Mouse (Mus musculus) forebrain, embryonic 16.5 days (tissue): ENCODE results near the gene Rab21. TPM values are rescaled to one million over a fixed set of nuclear protein-coding genes. Genes with fewer than 3 reads are reported as not detected.

ENCODE experiments used
- ATAC-seq: fragments of 200-750 bp; cut with Nextera tagmentation; 2 replicates; pipeline ENCODE4 v1.8.0; 2017; ENCODE audit warnings: mild to moderate bottlenecking, moderate library complexity
- H3K27ac ChIP-seq: fragments of 300-500 bp; sonication (generic); 2 replicates; pipeline ENCODE4 v1.5.1; 2014; ENCODE audit warnings: low read length, control low read depth
- H3K27me3 ChIP-seq: fragments of 300-500 bp; sonication (generic); replicated peaks from 2 replicates; pipeline ENCODE4 v1.6.1; 2014; ENCODE audit warnings: low read length; ENCODE audit not compliant: control insufficient read depth, insufficient read depth
- H3K36me3 ChIP-seq: fragments of 300-500 bp; sonication (generic); 2 replicates; pipeline ENCODE4 v1.6.1; 2014; ENCODE audit not compliant: control insufficient read depth, insufficient read depth
- H3K4me1 ChIP-seq: fragments of 300-500 bp; sonication (generic); replicated peaks from 2 replicates; pipeline ENCODE4 v1.6.1; 2014; ENCODE audit warnings: low read length; ENCODE audit not compliant: control insufficient read depth, insufficient read depth
- H3K4me2 ChIP-seq: fragments of 300-500 bp; sonication (generic); 2 replicates; pipeline ENCODE4 v1.6.1; 2014; ENCODE audit warnings: mild to moderate bottlenecking, low read length, control low read depth
- H3K4me3 ChIP-seq: fragments of 300-500 bp; sonication (generic); replicated peaks from 2 replicates; pipeline ENCODE4 v1.5.1; 2014; ENCODE audit warnings: mild to moderate bottlenecking, low read length, control low read depth
- H3K9ac ChIP-seq: fragments of 300-500 bp; sonication (generic); replicated peaks from 2 replicates; pipeline ENCODE4 v1.6.1; 2014; ENCODE audit warnings: low read depth, low read length, control low read depth
- H3K9me3 ChIP-seq: fragments of 300-500 bp; sonication (generic); 2 replicates; pipeline ENCODE4 v1.6.1; 2016; ENCODE audit warnings: low read length; ENCODE audit not compliant: control insufficient read depth
- WGBS: fragments of 180-500 bp; shearing (Covaris S2); extraction: QIAGEN DNeasy Blood & Tissue Kit; methylation state at CpG from one replicate; pipeline ENCODE4 v1.1.7; 2014; 5-methylcytosine and 5-hydroxymethylcytosine counted together
- polyA plus RNA-seq: library from polyadenylated mRNA; unstranded; fragments of >200 nt; fragmentation: Nextera tagmentation; extraction: Ambion mirVana; gene quantifications from 2 replicates; pipeline ENCODE4 v1.2.1, GENCODE M21; 2015

Rab21 gene
- polyA plus RNA-seq, 1 experiment from 2014 or later: 5.1 TPM

- Histone ChIP-seq H3K27ac (no peak overlapping the region), H3K4me2 (no peak overlapping the region), H3K9ac (no peak overlapping the region), H3K27me3 (no peaks in the 10 kb centered on the region), H3K4me1 (no peaks in the 10 kb centered on the region), H3K4me3 (no peak overlapping the region), H3K36me3 (no peaks in the 10 kb centered on the region), H3K9me3 (no peaks in the 10 kb centered on the region)
- no peak for ATAC-seq
- WGBS: 86% methylated on average over 12 of the region's 12 CpGs
Measured at GRCm38 (mm10) chr10:115270612-115271390, 44.6 kb downstream of the Rab21 start.

- Histone ChIP-seq H3K4me3 (no peak overlapping the region), H3K9ac (no peak overlapping the region), H3K9me3 (no peaks in the 10 kb centered on the region), H3K4me2 (no peak overlapping the region), H3K36me3 (no peaks in the 10 kb centered on the region), H3K4me1 (no peaks in the 10 kb centered on the region), H3K27me3 (no peaks in the 10 kb centered on the region; the same call in 1 of the 2 replicates), H3K27ac (no peak overlapping the region)
- ATAC-seq: no peak
- 77% methylated on average over 5 of the region's 5 CpGs for WGBS
Measured at GRCm38 (mm10) chr10:115262926-115263562, 52.4 kb downstream of the Rab21 start.

GRCm38 (mm10) chr10:115262261-115262660 lies 53.1 kb downstream of the Rab21 start:
- Histone ChIP-seq H3K4me2 (no peak overlapping the region), H3K27me3 (no peaks in the 10 kb centered on the region; the same call in 1 of the 2 replicates), H3K27ac (no peak overlapping the region), H3K36me3 (no peaks in the 10 kb centered on the region), H3K9ac (no peak overlapping the region), H3K9me3 (no peaks in the 10 kb centered on the region), H3K4me3 (no peak overlapping the region), H3K4me1 (no peaks in the 10 kb centered on the region)
- no peak for ATAC-seq
- 83% methylated on average over 2 of the region's 2 CpGs for WGBS

- H3K4me2 ChIP-seq: no peak overlapping the region
- 89% methylated on average over 3 of the region's 3 CpGs for WGBS
Measured at GRCm38 (mm10) chr10:115261428-115261827, 54.0 kb downstream of the Rab21 start.

GRCm38 (mm10) chr10:115256162-115256561 lies 59.2 kb downstream of the Rab21 start:
- peaks cover 6% of the 10 kb centered on the region for H3K4me1 ChIP-seq
- no peak overlapping the region for H3K4me3 ChIP-seq
- no peak overlapping the region for H3K27ac ChIP-seq
- 86% methylated on average over 5 of the region's 5 CpGs for WGBS
- H3K4me2 ChIP-seq: no peak overlapping the region
- no peaks in the 10 kb centered on the region for H3K9me3 ChIP-seq
- H3K27me3 ChIP-seq: no peaks in the 10 kb centered on the region
- no peaks in the 10 kb centered on the region for H3K36me3 ChIP-seq
- ATAC-seq: no peak
- no peak overlapping the region for H3K9ac ChIP-seq

More at GRCm38 (mm10) chr10:115261428-115261827, 54.0 kb downstream of the Rab21 start:
- no peaks in the 10 kb centered on the region for H3K9me3 ChIP-seq
- no peak overlapping the region for H3K9ac ChIP-seq
- ATAC-seq: no peak
- no peaks in the 10 kb centered on the region; the same call in 1 of the 2 replicates for H3K27me3 ChIP-seq
- no peaks in the 10 kb centered on the region for H3K36me3 ChIP-seq
- no peaks in the 10 kb centered on the region for H3K4me1 ChIP-seq
- no peak overlapping the region for H3K27ac ChIP-seq
- no peak overlapping the region for H3K4me3 ChIP-seq

GRCm38 (mm10) chr10:115253521-115253920 lies 61.9 kb downstream of the Rab21 start:
- Histone ChIP-seq H3K27me3 (no peaks in the 10 kb centered on the region), H3K4me2 (no peak overlapping the region), H3K36me3 (no peaks in the 10 kb centered on the region), H3K4me1 (peaks cover 19% of the 10 kb centered on the region), H3K27ac (no peak overlapping the region), H3K4me3 (no peak overlapping the region), H3K9me3 (no peaks in the 10 kb centered on the region), H3K9ac (no peak overlapping the region)
- WGBS: 88% methylated on average over 3 of the region's 3 CpGs
- ATAC-seq: no peak

- H3K4me2 ChIP-seq: peak overlapping the region; percentile 55
- H3K36me3 ChIP-seq: no peaks in the 10 kb centered on the region
- ATAC-seq: no peak
- WGBS: 13% methylated on average over 10 of the region's 10 CpGs
- H3K27me3 ChIP-seq: no peaks in the 10 kb centered on the region
- peaks cover 19% of the 10 kb centered on the region for H3K4me1 ChIP-seq
- peak overlapping the region; percentile 88 for H3K4me3 ChIP-seq
- no peaks in the 10 kb centered on the region for H3K9me3 ChIP-seq
- no peak overlapping the region for H3K27ac ChIP-seq
- peak overlapping the region; percentile 42 for H3K9ac ChIP-seq
Measured at GRCm38 (mm10) chr10:115252321-115252757, 63.1 kb downstream of the Rab21 start.

- Histone ChIP-seq H3K9me3 (no peaks in the 10 kb centered on the region), H3K9ac (peak within 1 kb of the TSS; percentile 89), H3K27ac (peak within 1 kb of the TSS; percentile 10; the same call in 1 of the 2 replicates), H3K27me3 (no peaks in the 10 kb centered on the region), H3K4me1 (peaks cover 19% of the 10 kb centered on the region), H3K4me2 (peak within 1 kb of the TSS; percentile 69), H3K36me3 (no peaks in the 10 kb centered on the region), H3K4me3 (peak within 1 kb of the TSS; percentile 88)
- ATAC-seq: peak; percentile 99
- under 1% methylated on average over 67 of the region's 67 CpGs for WGBS
Measured at GRCm38 (mm10) chr10:115251088-115251934, 64.1 kb downstream of the Rab21 start, which contains the start of gene Tbc1d15. TSS of gene Tbc1d15 (minus strand) at chr10:115251467.
